Mouse (Mus musculus) heart, postnatal 10 days (tissue): Measurements from ENCODE around the gene Map3k14. TPM values are rescaled to one million over a fixed set of nuclear protein-coding genes. Genes with fewer than 3 reads are reported as not detected.

ENCODE experiments used
- DNase-seq, 2 experiments: peaks; one replicate each; pipeline ENCODE4 v3.0.0; 2021
- intact Hi-C: fragments of 180-260 bp; cut with DNase I; formaldehyde crosslinking; loops from one replicate; pipeline ENCODE4 v1.15.1; 2025
- total RNA-seq, 2 experiments: library from RNA; stranded (reverse); gene quantifications; 2 replicates each; pipeline ENCODE4 v1.2.3; 2021

Gene Map3k14
- total RNA-seq, 2 experiments from 2014 or later, result 3.8 to 4.3 TPM

DNA sequence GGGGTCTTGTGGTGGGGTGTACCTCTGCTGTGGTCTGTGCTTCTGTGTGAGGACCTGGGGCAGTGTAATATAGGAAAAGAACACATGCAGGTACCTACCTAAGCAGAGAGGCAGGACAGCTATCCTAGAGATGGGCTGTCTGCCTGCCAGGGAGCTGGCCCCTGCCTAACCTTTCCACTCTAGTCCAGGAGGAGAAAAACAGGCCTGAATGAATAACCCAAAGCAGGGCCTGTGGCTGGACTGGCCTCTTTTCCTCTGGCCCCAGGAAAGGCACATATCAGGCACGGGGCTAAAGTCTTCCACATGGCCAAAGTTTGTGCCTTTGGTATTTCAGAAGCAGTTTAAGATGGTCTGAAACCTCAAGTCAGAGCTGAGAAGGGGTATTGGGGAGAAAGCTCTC lies 86.8 kb downstream of the Map3k14 start:
- DNase-seq, result no peak
- intact Hi-C loops, result no loop called here

DNA sequence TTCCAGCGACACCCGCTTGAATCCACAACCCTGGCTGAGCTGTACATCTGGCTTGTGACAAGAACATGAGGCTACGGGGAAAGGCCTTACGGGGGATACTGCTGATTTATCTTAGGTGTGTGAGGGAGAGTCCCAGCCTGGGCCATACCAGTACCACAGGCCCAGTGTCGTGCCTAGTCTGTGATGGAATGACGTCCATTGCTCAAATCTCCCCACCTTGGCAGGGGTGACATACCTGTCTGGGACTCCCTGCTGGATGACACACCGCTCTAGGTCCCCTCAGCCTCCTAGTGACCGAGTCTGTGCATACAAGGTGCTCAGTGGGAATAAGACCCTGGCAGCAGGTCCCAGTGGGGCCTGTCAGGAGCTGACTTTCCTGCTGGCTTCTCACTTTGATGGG lies 88.5 kb downstream of the Map3k14 start:
- intact Hi-C loops, result no loop called here

DNA sequence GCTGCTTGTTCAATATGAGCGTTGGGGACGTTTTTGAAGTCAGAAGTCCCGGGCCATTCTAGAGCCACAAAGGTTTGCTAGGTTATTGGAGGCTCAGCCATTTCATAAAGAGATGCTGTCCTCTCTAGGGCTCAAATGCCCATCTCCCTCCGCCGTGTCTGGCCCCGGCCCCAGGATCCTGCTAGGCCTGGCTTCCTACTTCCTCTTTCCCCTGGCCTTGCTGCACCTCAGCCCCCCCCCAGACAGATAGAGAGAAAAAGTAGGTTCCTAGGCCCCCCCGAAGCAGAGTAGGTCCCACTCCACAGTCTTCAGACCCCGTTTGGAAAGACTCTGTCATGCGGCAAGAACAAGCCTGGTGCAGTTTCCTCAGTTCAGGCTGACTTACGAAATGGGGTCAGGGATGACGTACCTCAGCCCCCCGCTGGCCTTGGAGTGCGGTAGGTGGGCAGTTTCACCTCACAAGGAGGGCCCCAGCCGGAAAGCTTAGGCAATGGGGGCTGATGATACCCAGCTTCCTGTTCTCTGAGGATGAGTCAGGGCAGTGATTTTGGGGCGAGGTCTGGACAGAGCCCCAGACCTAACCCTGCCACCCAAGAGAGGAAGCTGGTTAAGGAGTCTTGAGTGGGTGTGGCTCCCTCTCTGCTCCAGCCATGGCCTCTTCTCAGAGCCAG lies 89.3 kb downstream of the Map3k14 start:
- intact Hi-C loops, result no loop called here
- peak in 1 of 2 experiments; percentile 20 for DNase-seq

More for the DNA sequence above, 88.5 kb downstream of the Map3k14 start:
- no peak for DNase-seq

DNA sequence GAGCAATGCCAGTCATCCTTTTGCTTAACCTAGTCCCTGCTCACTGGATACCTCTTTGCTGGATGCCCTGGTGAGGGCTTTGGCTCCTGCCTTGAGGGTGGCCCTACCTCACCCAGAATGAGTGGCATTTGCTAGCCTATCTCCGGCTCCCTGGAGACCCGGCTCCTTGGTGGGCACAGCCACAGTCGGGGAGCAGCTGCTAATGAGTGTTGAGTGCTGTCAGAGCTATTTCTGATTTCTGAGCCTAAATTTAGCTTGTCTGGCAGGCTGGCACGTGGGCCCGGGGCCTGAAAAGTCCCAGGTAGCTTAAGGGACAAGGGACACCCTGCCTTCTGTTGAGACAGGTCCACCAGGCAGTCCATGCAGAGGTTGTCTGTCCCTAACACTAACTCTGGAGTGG lies 90.1 kb downstream of the Map3k14 start:
- intact Hi-C loops, result no loop called here

DNA sequence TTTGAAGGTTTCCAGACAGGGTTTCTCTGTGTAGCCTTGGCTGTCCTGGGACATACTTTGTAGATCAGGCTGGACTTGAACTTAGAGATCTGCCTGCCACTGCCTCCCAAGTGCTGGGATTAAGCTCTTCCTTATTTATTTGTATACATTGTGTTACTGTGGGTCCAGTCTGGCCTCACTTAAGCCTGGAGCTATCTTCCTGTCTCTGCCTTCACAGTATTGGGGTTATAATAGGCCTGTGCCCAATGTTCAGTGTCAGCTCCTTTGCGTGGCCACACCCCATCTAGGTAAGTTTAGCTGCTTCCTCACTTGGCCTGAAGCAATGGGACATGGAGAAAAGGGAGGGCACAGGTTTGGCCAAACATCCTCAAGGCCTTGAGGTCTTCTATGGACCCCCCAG lies 90.8 kb downstream of the Map3k14 start:
- intact Hi-C loops, result no loop called here

More for the DNA sequence above, 90.1 kb downstream of the Map3k14 start:
- peak; percentile 68 to 69 for DNase-seq

DNA sequence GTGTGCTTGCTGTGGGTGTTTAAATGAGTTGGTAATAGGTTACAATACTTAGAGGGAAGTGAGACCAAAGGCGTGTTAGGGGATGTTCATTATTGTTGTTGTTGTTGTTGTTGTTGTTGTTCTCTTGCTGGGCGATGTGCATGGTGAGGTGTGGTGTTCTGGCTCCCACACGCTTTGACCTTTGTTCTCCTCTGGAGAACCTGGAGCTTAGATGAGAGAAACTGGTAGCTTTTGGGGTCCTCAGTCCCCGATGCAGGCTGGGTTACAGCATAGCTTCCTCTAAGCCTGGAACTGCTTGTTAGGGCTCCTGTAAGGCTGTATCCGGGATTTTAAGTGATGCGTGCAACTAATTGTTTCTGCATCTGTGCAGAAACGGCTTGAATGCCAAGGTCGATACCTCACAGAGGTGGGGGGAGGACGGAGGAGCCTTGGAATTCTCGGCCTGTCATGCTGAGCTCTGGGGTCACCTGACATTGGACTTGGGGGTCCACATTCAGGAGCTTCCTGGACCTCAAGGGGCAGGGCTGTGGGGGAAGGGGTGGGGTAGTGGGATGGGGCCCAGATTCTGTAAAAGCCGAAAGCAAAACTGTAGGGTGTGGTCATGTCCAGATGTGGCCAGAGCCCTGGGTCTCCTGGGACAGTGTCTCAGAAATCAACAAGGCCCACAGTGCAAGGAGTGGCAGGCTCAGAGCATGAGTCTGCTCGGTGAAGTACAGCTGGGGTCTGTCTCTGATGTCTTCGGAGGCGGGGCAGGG lies 91.4 kb downstream of the Map3k14 start:
- intact Hi-C loops, result no loop called here
- peak; percentile 68 to 73 for DNase-seq

More for the DNA sequence above, 90.8 kb downstream of the Map3k14 start:
- no peak for DNase-seq

DNA sequence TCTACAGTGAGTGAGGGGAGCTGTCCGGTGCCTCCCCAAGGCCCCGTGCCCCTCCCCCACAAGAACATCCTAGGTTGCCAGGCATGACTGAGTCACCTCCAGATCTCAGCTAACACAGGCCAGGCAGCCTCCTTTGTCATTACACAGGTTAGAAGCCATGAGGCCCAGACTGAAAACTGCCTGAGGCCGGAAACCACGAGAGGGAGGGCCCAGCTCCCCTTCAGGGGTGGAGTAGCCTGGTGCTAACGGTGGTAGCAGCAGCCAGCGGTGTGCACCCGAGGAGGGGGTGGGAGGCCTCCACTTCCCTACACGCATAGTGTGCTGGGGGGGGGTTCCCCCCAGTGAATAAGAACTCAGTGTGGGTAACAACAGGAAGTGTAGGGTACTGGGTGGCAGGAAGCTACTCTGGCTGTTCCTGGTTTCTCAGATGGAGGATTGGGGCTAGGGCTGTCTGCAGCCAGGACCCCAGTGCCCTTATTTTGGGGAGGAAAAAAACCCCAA lies 92.3 kb downstream of the Map3k14 start:
- DNase-seq, result peak; percentile 51 to 61
- intact Hi-C loops, result loop anchor here (5.0 kb wide), 2 partner anchors 47 to 227 kb away; no protein-coding TSS in a partner anchor

DNA sequence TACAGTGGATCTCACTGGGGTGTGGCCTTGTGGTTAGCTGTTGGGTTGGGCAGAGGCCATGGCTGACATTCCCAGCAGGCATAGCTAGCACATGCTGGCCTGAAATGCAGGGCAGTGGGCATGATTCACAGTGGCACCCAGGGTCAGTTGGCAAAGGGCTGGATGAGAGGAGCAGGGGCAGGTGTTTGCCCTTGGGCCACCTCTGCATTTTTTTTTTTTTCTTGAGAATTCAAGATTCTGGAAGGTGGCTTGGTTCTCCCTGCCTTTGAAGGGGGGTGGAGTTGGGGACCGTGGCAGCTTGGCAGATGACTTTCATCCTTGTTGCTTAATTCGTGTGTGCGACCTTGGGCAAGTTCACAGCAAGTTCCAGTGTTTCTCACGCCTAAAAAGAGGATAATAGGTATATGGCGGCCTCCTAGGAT lies 92.8 kb downstream of the Map3k14 start:
- intact Hi-C loops, result loop anchor here (5.0 kb wide), 2 partner anchors 48 to 228 kb away; no protein-coding TSS in a partner anchor
- peak in 1 of 2 experiments; percentile 29 for DNase-seq

DNA sequence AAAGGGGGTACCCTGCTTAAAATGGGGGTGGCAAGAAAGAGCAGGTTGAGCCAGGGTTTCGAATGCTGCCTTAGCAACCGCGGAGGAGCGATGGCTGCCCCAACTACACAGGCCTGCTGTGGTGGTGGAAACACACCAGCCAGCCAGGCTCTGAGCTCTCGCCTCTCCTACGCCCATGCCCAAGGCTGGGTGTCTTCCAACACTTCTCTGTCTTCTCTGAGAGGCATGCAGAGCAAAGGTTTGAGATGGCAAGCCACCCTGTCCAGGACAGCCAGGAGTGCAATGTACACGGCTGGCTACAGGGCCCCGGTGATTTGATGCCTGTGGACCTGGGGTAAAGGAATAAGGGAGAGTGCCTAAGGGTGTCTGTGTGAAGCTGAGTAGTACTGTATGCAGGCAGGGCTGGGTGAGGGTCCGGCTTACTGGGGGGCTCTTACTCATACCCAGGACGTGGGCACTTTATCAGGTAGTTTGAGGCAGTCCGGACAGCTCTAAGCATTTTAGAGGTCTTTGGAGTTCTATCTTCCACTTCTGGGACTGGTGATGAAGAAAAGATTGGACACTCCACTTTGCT lies 93.4 kb downstream of the Map3k14 start:
- DNase-seq, result no peak
- intact Hi-C loops, result loop anchor here (5.0 kb wide), 2 partner anchors 48 to 228 kb away; no protein-coding TSS in a partner anchor

DNA sequence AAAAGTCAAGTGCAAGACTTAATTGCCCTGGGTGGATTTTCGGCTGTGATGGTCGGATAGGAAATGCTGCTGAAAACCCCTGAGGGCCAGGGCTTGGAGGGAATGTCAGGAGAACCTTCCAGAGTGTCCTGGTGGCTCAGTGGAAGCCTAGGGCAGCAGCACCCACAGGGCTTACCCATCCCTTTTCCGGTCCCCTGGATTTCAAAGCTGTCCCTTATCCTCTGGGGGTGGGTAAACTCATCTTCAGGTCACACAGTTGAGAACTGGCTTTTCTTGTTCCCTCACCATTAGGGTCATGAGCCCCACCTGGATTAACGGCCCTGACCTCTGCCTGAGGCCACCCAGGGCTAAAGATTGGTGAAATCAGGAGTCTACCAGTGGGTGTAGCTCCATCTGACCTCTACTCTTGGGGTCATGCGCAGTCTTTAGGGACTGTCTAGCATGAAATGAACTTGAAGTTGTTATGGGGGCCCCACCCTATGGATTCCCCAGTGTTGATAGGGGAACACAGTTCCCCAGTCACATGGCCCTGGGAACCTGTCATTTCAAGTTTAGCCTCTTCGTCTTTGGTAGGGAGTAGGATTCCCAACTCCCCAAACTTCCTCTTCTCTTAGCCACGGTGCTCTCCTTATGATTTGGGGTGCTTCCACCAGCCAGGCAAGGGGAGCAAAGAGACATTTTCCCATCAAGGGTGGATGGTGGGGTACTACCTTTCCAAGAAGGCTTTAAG lies 94.1 kb downstream of the Map3k14 start:
- DNase-seq, result no peak
- intact Hi-C loops, result loop anchor here (5.0 kb wide), 2 partner anchors 49 to 229 kb away; no protein-coding TSS in a partner anchor

DNA sequence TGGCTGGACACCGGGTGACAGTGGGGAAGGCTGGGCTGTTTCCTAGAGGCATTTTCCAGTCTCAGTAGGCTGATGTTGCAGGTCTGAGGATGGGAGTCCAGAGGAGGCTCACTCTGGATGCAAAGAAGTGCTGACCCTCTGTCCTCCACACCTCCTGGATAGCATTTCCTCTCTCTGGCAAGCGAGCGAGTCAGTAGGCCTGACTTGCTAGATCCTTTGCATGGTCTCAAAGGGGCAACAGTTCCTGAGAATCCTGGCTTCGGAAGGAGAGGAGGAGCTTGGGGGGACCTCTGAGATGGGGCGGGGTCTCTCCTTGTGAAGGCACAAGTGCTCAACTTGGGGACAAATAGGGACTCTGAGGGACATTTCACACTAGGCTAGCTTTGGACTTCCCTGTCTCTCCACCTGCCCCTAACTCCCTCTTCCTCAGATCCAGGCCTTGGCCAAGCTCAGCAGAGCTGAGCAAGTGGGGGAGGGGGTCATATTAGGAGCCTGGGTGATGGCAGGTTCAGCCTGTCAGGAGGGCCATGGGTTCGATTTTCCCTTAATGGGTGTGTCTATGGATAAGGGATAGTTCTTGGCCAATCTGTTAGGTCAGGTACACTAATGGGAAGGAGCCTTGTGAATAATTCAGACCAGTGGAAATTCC lies 94.8 kb downstream of the Map3k14 start:
- DNase-seq, result peak in 1 of 2 experiments; percentile 25
- intact Hi-C loops, result loop anchor here (5.0 kb wide), 2 partner anchors 50 to 230 kb away; no protein-coding TSS in a partner anchor

DNA sequence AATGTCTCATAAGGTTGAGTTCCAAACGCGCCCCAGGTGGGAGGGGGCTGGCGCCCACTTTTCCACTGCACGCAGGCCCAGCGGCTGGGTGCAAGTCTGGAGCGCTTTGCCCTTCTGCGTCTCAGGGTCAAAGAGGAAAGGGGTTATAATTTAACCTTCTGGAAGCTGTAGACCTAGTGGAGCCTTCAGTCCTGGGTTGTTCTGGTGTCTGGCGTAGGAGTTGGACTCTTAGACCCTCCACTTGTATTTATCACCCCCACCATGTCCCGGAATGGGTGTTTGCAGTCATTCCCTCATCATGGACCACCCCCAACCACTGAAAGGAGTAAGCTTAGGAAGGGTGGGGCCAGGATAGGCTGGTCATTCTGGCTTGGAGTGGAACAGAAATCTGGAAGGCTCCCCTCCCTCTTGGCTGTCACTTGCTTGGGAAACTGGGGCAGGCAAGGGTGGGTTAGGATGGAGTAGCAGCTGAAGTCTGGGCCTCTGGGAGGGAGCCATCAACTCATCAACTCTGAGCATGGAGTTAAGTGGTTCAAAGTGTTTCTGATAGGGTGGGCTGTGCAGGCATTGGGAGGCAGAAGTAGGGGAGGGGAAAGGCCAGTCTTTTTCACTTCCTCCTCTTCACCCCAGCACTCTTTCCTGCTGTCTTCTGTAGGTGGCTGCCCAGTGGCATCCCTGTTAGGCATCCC lies 95.4 kb downstream of the Map3k14 start:
- intact Hi-C loops, result loop anchor here (5.0 kb wide), 2 partner anchors 50 to 230 kb away; no protein-coding TSS in a partner anchor
- peak; percentile 41 to 50 for DNase-seq

DNA sequence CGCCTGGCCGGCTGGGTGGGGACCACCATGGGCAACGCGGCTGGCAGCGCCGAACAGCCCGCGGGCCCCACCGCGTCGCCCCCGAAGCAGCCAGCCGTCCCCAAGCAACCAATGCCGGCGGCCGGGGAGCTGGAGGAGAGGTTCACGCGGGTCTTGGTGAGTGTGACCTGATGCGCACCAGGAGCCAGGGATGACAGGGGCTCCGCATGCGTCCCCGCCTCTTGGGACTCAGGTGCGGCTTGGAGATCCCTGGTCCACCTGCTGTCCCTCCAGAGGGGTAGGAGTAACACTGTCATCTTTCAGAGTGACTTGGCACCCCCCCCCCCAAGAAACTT lies 96.0 kb downstream of the Map3k14 start:
- DNase-seq, result no peak
- intact Hi-C loops, result loop anchor here (5.0 kb wide), 2 partner anchors 51 to 231 kb away; no protein-coding TSS in a partner anchor

DNA sequence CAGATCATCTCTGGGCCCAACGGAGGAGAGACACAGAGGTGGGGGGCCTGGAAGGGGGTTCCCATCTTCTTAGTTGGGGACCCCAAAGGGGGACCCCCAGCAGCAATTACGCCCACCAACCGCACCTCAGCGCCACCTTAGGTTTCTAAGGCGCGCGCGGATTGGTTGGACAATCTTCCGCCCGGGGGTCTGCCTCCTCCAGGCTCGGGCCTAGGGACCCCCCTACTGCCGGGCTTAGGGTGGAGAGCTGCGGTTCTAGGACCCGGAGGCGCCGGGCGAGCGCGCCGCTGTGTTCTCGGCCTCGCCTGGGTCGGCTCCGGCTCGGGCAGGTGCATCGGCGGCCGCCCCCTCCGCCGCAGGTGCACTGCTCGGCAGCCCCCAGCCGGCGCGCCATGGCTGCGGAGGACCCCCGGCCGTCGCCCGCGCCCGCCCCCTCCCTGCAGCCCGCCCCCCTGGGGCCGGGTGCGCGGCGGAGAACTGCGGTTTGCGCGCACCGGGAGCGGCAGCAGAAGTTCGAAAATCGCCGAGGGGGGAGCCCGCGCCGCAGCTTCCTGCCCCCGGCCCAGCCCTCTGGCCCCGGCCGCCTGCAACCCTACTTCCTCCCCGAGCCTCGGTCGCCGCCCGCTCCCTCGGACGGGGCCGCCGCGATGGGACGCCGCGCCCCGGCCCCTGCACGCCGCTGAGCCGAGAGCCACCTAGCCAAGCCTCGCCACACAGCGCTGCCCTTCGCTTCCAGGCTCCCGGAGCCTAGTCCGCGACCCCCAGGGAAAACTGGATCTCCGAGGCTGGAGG lies 96.6 kb downstream of the Map3k14 start, which contains the start of gene Fmnl1:
Gene Fmnl1 (plus strand): TSS at position 614 of the 792 bp plus-strand sequence.
- peak; percentile 38 to 59 for DNase-seq
- intact Hi-C loops, result loop anchor here (5.0 kb wide), 2 partner anchors 52 to 232 kb away; no protein-coding TSS in a partner anchor

DNA sequence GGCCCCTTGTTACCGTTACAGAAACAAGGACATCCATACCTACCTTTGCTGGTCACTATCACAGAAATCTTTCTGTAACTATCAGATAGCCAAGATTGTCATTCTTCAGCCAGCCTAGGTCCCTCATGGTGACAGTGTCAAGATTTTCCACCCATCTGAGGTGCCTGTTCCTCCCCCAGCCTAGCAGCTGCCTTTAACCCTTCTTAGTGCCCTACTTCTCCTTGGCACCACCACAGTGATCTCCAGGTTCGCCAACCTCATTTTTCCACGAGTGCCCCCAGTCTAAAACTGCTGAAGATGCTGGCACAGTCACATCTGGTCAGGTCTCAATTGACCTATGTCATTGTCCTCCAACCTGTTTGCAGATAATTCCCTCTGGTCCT lies 97.2 kb downstream of the Map3k14 start:
- DNase-seq, result no peak
- intact Hi-C loops, result loop anchor here (5.0 kb wide), 2 partner anchors 52 to 232 kb away; no protein-coding TSS in a partner anchor
